Comparison of ENCODE assay signal across 26 mouse cellular contexts in genomic region chr9:16274130-16274529, GRCm38 (mm10).
"Had no signal": no experiment of that assay in that cellular context is flagged by ENCODE, and none has a peak within 500 bp of the region (broad histone marks: within the 10 kb centered on the region; RNA-seq: fewer than 3 reads in every experiment).

No protein-coding gene starts in this region.

- H3K9me3 ChIP-seq: limb, embryonic 10.5 days; limb, embryonic 13.5 days; liver, embryonic 12.5 days; liver, embryonic 15.5 days; lung, embryonic 15.5 days; megakaryocyte, embryonic 14.5 days; midbrain, embryonic 10.5 days; midbrain, embryonic 15.5 days; neural tube, embryonic 12.5 days had no signal

- H3K9ac ChIP-seq: limb, embryonic 13.5 days; liver, embryonic 12.5 days; liver, embryonic 15.5 days; lung, embryonic 15.5 days; midbrain, embryonic 15.5 days; neural tube, embryonic 12.5 days had no signal

- H3K4me2 ChIP-seq: limb, embryonic 13.5 days; liver, embryonic 12.5 days; liver, embryonic 15.5 days; lung, embryonic 15.5 days; midbrain, embryonic 15.5 days; neural tube, embryonic 12.5 days had no signal

- H3K4me3 ChIP-seq: layer of hippocampus, adult 2 months; limb, embryonic 10.5 days; limb, embryonic 13.5 days; liver, embryonic 12.5 days; liver, embryonic 15.5 days; lung, embryonic 15.5 days; megakaryocyte, embryonic 14.5 days; midbrain, embryonic 10.5 days; midbrain, embryonic 15.5 days; neural tube, embryonic 12.5 days had no signal

- H3K27me3 ChIP-seq: limb, embryonic 13.5 days; liver, embryonic 12.5 days; liver, embryonic 15.5 days; lung, embryonic 15.5 days; midbrain, embryonic 15.5 days; neural tube, embryonic 12.5 days had no signal

- ATAC-seq: intestine, postnatal 0 days; liver, embryonic 12.5 days; midbrain, embryonic 15.5 days had no signal

- H3K4me1 ChIP-seq: limb, embryonic 10.5 days; liver, embryonic 12.5 days; liver, embryonic 15.5 days; lung, embryonic 15.5 days; megakaryocyte, embryonic 14.5 days; midbrain, embryonic 10.5 days; midbrain, embryonic 15.5 days; neural tube, embryonic 12.5 days had no signal

- DNase-seq: kidney, adult 2 months; kidney, postnatal 25 days; layer of hippocampus, adult 9-11 months; liver; lung, adult 18-20 months; lung, postnatal 10 days; lung, postnatal 36 days; right cerebral cortex, adult 18-20 months; right cerebral cortex, postnatal 14 days; right cerebral cortex, postnatal 4 days; thymus, adult 2 months; thymus, postnatal 14 days; thymus, postnatal 4 days had no signal

- H3K27ac ChIP-seq: kidney, postnatal 0 days; layer of hippocampus, adult 2 months; limb, embryonic 10.5 days; limb, embryonic 13.5 days; liver, embryonic 12.5 days; liver, embryonic 15.5 days; lung, embryonic 15.5 days; midbrain, embryonic 10.5 days; midbrain, embryonic 15.5 days; neural tube, embryonic 12.5 days; stomach, postnatal 0 days had no signal

- H3K36me3 ChIP-seq: limb, embryonic 10.5 days; limb, embryonic 13.5 days; liver, embryonic 12.5 days; liver, embryonic 15.5 days; lung, embryonic 15.5 days; midbrain, embryonic 10.5 days; midbrain, embryonic 15.5 days; neural tube, embryonic 12.5 days had no signal
